Mouse (Mus musculus) erythroblast, embryonic 14.5 days (primary cell): ENCODE results near the gene Htra1. TPM values are rescaled to one million over a fixed set of nuclear protein-coding genes. Genes with fewer than 3 reads are reported as not detected.

Source experiments
- H3K27me3 ChIP-seq: 2 replicates; pipeline ENCODE4 v1.6.1; 2012; ENCODE audit warnings: inconsistent platforms; ENCODE audit not compliant: control insufficient read depth
- H3K36me3 ChIP-seq: 2 replicates; pipeline ENCODE4 v1.6.1; 2012; ENCODE audit warnings: mild to moderate bottlenecking, inconsistent platforms; ENCODE audit not compliant: control insufficient read depth
- H3K4me1 ChIP-seq: 2 replicates; pipeline ENCODE4 v1.6.1; 2012; ENCODE audit warnings: inconsistent platforms; ENCODE audit not compliant: control insufficient read depth
- H3K4me3 ChIP-seq: replicated peaks from 2 replicates; pipeline ENCODE3; 2012; ENCODE audit warnings: moderate library complexity, mild to moderate bottlenecking, inconsistent platforms
- H3K9me3 ChIP-seq: 2 replicates; pipeline ENCODE4 v1.6.1; 2012; ENCODE audit warnings: low read length, inconsistent platforms, mixed read lengths; ENCODE audit not compliant: control insufficient read depth
- GATA1 ChIP-seq: IDR thresholded peaks from 2 replicates; pipeline ENCODE4 v1.6.1; 2012; ENCODE audit warnings: low read length, inconsistent platforms, mixed read lengths
- TAL1 ChIP-seq: IDR thresholded peaks from 3 replicates; pipeline ENCODE4 v1.6.1; 2012; ENCODE audit warnings: low read length, inconsistent platforms, mixed read lengths
- polyA plus RNA-seq: library from polyadenylated mRNA; stranded (reverse); fragments of >175 nt; gene quantifications from 2 replicates; pipeline ENCODE4 v1.2.3, GENCODE M21; 2012

Gene Htra1
- polyA plus RNA-seq, 1 experiment: not detected

DNA sequence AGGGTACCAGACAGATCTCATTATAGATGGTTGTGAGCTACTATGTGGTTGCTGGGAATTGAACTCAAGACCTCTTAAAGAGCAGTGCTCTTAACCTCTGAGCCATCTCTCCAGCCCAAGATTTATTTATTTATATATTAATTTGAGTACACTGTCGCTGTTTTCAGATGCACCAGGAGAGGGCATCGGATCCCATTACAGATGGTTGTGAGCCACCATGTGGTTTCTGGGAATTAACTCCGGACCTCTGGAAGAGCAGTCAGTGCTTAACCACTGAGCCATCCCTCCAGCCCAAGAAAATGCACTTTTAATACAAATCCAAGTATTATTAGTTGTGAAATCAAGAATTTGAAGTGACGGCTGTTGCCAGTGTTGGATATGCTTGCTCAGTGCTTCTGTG lies 37.5 kb upstream of the Htra1 start:
- no peaks in the 10 kb centered on the region for H3K9me3 ChIP-seq
- no peaks in the 10 kb centered on the region; the same call in 1 of the 2 replicates for H3K36me3 ChIP-seq
- no peak overlapping the region for H3K4me3 ChIP-seq
- no peak for TF ChIP-seq GATA1
- no peak for TF ChIP-seq TAL1
- H3K27me3 ChIP-seq: no peaks in the 10 kb centered on the region
- H3K4me1 ChIP-seq: no peaks in the 10 kb centered on the region

DNA sequence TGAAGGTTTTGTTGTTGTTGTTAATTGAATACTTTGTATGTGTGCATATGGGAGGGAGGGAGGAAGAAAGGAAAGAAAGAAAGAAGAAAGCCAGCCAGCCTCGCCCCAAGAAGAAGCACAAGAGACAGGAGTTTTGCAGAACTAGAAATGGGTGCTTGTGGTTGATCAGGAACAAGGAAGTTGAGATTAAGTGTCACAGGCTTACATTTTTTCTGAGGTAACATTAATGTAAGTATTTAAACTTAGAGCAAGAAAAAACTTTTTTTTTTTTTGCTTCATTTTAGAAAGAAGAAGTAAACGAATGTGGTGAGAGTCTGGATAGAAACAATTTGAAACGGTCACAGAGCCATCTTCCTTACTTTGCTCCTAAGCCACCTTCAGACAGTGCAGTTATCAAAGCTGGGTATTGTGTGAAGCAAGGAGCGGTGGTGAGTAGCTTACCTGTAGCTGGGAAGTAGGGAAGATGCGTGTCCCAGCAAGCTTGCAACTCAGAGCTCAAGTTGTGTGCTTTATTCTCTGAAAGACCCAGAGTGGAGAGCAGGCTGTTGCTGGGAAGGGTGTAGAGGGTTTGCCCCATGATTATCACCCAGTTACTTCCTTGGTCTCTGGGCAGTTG lies 35.6 kb upstream of the Htra1 start:
- no peak for TF ChIP-seq GATA1
- Histone ChIP-seq H3K9me3 (no peaks in the 10 kb centered on the region), H3K4me1 (no peaks in the 10 kb centered on the region), H3K4me3 (no peak overlapping the region), H3K36me3 (no peaks in the 10 kb centered on the region; the same call in 1 of the 2 replicates), H3K27me3 (no peaks in the 10 kb centered on the region)

DNA sequence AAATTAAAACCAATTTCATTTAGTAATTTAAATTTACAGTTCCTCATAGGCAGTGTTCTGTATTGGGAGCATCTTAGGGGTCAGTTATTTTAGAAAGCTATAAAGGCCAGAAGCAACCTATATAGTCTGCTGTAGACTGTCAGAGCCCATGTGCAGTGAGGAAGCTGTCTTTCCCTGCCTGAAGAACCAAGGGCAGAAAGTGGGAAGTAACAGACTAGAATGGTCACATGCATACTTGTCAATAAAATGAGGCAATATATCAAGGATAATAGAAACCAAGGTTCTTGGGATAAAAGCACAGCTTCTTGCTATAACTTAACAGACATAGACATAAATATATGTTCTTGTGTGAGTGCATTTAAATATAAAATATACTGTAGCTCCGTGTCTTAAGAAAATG lies 33.0 kb upstream of the Htra1 start:
- Histone ChIP-seq H3K4me3 (no peak overlapping the region), H3K27me3 (no peaks in the 10 kb centered on the region), H3K9me3 (no peaks in the 10 kb centered on the region), H3K36me3 (no peaks in the 10 kb centered on the region; the same call in 1 of the 2 replicates), H3K4me1 (no peaks in the 10 kb centered on the region)
- TF ChIP-seq GATA1 (no peak), TAL1 (no peak)

DNA sequence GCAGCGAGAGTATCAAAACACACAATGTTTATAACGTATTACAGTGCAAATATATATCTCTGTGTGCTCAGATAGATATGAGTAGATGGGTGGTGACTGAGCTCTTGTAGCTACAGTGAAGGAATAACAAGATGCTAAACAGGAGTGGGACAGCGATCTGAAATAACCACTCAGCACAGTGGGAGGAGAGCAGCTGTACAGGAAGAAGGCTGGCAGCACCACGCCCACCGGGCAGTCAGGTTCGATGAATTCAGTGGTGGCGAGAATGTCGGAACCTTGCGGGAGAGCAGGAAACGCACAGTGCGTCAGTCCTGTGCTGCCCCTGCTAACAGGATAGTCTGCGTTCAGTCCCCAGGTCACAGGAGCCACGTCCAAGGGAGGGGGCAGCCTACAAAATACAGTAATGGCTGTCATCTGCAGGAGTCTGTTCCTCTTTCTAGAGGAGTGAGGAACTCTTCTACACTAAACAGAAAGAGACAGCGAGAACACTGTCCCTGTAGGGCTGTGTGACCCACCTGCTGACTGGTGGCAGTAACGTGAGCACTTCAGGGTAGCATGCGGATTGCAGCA lies 32.3 kb upstream of the Htra1 start:
- Histone ChIP-seq H3K9me3 (no peaks in the 10 kb centered on the region), H3K27me3 (no peaks in the 10 kb centered on the region), H3K4me1 (no peaks in the 10 kb centered on the region), H3K36me3 (no peaks in the 10 kb centered on the region; the same call in 1 of the 2 replicates), H3K4me3 (no peak overlapping the region)
- TF ChIP-seq GATA1: no peak
- TF ChIP-seq TAL1: no peak

DNA sequence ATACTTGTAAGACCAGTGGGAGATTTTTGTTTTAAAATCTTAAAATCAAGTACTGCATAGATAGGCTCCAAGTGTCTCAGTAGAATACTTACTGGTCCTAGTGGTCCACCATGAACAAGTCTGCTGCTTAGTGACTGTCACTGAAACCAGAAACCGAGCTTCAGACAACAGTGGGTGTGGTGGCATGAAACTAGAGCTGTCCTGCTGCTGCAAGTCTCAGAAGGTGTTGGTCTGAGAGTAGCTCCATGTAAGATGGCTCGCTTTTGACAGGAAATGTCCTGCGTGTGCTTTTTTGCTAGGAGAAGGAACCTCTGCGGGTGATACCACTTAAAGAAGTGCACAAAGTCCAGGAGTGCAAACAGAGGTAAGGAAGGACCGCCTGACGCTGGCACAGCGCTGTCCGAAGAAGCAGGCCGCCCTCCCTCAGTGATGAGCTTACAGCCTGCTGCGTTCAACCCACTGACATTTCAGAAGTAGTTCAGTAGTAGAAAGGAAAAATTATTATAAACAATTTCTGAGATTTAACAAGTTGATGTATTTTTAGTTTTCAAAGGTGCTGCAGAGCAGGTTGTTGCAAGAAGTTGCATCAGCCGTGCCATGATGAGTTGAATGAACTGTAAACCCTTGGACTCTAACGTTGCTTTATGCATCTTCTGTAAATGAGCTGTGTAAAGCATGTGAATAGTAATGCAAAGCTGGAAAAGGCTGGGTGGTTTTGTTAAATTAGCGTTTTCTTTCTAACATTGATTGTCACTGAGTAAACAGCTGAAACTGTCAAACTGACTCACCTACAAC lies 31.1 kb upstream of the Htra1 start:
- H3K27me3 ChIP-seq: no peaks in the 10 kb centered on the region
- no peak for TF ChIP-seq GATA1
- no peak for TF ChIP-seq TAL1
- no peak overlapping the region for H3K4me3 ChIP-seq
- no peaks in the 10 kb centered on the region for H3K9me3 ChIP-seq
- H3K4me1 ChIP-seq: no peaks in the 10 kb centered on the region
- no peaks in the 10 kb centered on the region; the same call in 1 of the 2 replicates for H3K36me3 ChIP-seq

DNA sequence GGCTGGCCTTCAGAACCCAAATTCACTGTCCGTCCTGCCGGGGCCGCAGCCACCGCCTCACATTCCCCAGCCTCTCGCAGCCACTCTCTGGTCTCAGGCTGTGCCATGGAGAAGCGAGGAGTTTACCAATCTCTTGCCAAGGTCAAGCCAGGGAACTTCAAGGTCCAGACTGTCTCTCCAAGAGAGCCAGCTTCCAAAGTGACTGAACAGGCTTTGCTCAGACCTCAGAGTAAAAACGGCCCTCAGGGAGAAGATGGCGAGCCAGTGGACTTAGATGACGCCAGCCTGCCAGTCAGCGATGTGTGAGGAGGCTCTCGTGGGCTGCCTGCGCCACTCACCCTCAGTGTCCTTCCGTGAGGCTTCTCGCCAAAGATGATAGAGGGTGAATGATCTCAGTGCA lies 25.1 kb upstream of the Htra1 start:
- H3K27me3 ChIP-seq: no peaks in the 10 kb centered on the region
- no peaks in the 10 kb centered on the region for H3K4me1 ChIP-seq
- H3K9me3 ChIP-seq: no peaks in the 10 kb centered on the region
- TF ChIP-seq GATA1 (no peak), TAL1 (no peak)
- H3K4me3 ChIP-seq: no peak overlapping the region
- no peaks in the 10 kb centered on the region; the same call in 1 of the 2 replicates for H3K36me3 ChIP-seq

DNA sequence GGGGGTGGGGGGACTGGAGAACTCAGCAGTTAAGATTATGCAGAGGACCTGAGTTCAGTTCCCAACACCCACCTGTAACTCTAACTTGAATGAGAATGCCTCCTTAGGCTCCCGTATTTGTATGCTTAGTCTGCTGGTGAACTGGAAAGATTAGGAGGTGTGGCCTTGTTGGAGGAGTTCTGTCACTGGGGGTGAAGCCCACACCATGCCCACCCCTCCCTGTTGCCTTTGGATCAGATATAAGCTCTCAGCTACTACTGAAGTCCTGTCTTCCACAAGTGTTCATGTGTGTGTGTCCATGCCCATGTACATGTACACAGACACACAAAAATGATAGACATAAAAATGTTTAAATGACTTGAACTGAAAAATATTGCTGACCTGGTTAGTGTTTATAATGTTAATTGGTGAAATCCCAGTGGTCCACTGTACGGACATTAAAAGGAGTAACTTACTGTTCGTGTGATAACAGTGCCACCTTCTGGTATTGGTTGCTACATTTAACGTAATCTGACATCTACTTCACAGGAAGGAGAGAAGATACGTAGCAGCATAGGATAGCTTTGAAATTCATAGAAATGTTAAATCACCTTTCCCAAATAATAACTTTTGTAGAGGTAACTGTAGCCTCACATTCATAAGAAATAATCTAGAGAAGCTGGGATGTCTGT lies 21.1 kb upstream of the Htra1 start:
- no peaks in the 10 kb centered on the region for H3K9me3 ChIP-seq
- no peaks in the 10 kb centered on the region; the same call in 1 of the 2 replicates for H3K36me3 ChIP-seq
- no peaks in the 10 kb centered on the region for H3K27me3 ChIP-seq
- no peak overlapping the region for H3K4me3 ChIP-seq
- no peaks in the 10 kb centered on the region for H3K4me1 ChIP-seq
- no peak for TF ChIP-seq GATA1

DNA sequence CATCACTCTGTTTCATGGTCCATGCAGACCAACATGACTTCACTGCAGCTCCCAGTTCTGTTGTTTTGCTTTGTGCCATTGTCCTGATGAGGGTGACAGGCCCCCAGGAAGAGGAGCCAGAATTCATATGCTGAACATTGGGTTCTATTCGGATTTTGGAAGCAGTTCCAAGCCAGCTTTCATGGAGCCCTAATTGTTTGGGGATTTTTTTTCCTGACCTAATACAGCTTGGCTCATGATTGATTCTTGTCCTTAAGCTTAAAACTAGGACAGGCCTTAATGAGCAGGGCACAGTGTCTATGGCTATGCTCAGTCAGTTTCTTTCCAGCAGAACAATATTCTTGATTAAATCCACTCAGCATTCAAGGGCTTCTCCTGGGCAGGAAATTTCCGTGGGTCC lies 17.7 kb upstream of the Htra1 start:
- Histone ChIP-seq H3K36me3 (no peaks in the 10 kb centered on the region), H3K27me3 (no peaks in the 10 kb centered on the region), H3K4me3 (no peak overlapping the region), H3K4me1 (no peaks in the 10 kb centered on the region), H3K9me3 (no peaks in the 10 kb centered on the region)
- TF ChIP-seq TAL1 (no peak), GATA1 (no peak)

DNA sequence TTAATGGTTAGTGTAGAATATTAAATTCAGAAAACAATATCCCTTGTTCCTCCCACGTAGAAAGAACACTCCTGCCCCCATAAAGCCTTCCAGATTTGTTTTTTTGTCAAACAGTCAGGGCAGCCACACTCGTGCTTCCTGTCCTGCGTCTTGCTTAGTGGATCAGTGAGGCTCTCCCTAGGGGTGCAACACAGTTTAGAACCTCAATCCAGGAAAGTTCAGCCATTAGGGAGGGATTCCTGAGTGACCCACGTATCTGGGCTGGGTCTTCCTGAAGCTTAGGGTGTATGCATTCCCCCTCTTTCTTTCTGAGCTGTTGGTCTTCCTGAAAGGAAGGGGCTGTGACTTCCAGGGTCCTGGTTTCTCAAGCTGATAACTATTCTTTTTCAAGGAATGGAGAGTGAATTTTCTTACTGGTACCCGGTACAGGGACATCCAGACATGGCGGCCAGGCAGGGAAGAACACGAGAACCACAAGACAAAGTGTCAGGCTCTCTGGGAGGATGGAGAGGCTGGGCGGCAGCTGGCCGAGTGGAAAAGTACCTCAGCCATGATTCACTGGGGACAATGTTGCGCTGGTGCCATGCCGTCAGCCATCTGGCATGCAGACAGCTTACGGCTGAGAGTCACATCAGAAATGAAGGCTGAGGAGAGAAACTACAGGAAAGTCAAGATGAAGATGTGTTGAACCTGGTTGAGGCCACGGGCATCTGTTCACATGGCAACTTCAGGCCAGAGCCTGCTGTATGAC lies 12.8 kb upstream of the Htra1 start:
- Histone ChIP-seq H3K27me3 (no peaks in the 10 kb centered on the region), H3K4me1 (no peaks in the 10 kb centered on the region), H3K9me3 (no peaks in the 10 kb centered on the region), H3K36me3 (no peaks in the 10 kb centered on the region), H3K4me3 (no peak overlapping the region)
- TF ChIP-seq GATA1 (no peak), TAL1 (no peak)
